Mouse (Mus musculus): ENCODE results near the gene Plpp4.

GRCm38 (mm10) chr7:129259195-129259594 lies 2.4 kb downstream of the Plpp4 start:
- TF ChIP-seq ZC3H11A (IDR thresholded peaks at IDR 0.05; ENCODE audit: borderline replicate concordance, low read depth, low read length) (no peak), ZNF384 (IDR thresholded peaks at IDR 0.05; ENCODE audit: low read depth, low read length) (no peak), CHD2 (IDR thresholded peaks at IDR 0.05; ENCODE audit: low read depth, low read length) (no peak), HCFC1 (IDR thresholded peaks at IDR 0.05; ENCODE audit: borderline replicate concordance, insufficient read depth, low read length) (no peak), MAFK (IDR thresholded peaks at IDR 0.05; ENCODE audit: insufficient read depth, low read depth, low read length) (no peak)

All from ES-E14 (cell line).